Mouse (Mus musculus): Measurements from ENCODE around the gene Gtf2f2. TPM values are rescaled to one million over a fixed set of nuclear protein-coding genes. Genes with fewer than 3 reads are reported as not detected.

Gtf2f2 gene
- polyA plus RNA-seq, 1 experiment, result 13.3 TPM

DNA sequence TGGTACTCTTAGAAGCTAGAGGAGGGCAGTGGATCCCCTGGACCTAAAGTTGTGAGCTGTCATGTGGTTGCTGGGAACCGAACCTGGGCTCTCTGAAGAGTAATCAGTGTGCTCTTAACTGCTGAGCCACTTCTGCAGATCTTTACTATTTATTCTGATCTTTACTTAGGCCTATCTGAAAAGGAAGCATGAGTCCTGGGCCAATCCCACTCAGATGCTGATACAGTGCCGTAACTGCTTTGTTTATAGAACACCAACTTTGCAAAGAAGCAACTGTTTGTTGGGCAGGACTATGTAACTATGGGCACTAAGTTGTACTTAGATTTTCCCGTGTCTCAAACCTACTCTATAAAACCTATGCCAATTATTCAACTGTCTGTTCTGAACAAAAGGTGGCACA, 107.5 kb downstream of the Gtf2f2 start:
- Histone ChIP-seq H3K27ac (ENCODE audit: insufficient read depth, low read length) (no peak overlapping the region), H3K4me1 (ENCODE audit: control insufficient read depth, insufficient read depth, low read length) (peaks cover 10% of the 10 kb centered on the region; the same call in 1 of the 2 replicates), H3K4me3 (ENCODE audit: insufficient read depth, low read length) (no peak overlapping the region)
- TF ChIP-seq POLR2A (IDR thresholded peaks at IDR 0.05; ENCODE audit: extremely low read depth, insufficient read depth, low read length) (no peak), CTCF (IDR thresholded peaks at IDR 0.05; ENCODE audit: extremely low read depth, insufficient read depth, low read length) (no peak)

DNA sequence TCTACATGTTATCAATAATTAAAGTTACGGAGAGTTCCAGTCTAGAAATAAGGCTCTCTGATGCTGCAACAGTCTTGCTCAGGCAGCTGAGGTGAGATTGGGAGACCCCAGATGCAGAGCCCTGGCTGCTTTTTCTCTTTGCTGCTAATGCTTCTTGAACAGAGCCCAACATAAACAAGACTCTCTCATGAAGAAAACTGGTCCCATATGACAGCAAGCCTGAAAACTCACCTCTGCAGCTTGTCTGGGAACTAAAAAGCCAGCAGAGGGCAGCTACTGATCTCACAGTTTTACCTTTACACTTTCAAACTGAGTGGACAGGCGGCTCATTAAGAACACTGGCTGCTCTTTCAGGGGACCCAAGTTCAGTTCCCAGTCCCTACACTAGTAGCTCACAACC, 108.7 kb downstream of the Gtf2f2 start:
- Histone ChIP-seq H3K4me1 (ENCODE audit: control insufficient read depth, insufficient read depth, low read length) (peaks cover 10% of the 10 kb centered on the region; the same call in 1 of the 2 replicates), H3K4me3 (ENCODE audit: insufficient read depth, low read length) (no peak overlapping the region), H3K27ac (ENCODE audit: insufficient read depth, low read length) (no peak overlapping the region)
- no peak for TF ChIP-seq POLR2A (IDR thresholded peaks at IDR 0.05; ENCODE audit: extremely low read depth, insufficient read depth, low read length)

GRCm38 (mm10) chr14:75900793-75901499, 109.7 kb downstream of the Gtf2f2 start:
- Histone ChIP-seq H3K27ac (ENCODE audit: insufficient read depth, low read length) (peak overlapping the region; percentile 60), H3K4me3 (ENCODE audit: insufficient read depth, low read length) (no peak overlapping the region), H3K4me1 (ENCODE audit: control insufficient read depth, insufficient read depth, low read length) (peaks cover 10% of the 10 kb centered on the region; the same call in 1 of the 2 replicates)
- no peak for TF ChIP-seq POLR2A (IDR thresholded peaks at IDR 0.05; ENCODE audit: extremely low read depth, insufficient read depth, low read length)
- no peak for TF ChIP-seq CTCF (IDR thresholded peaks at IDR 0.05; ENCODE audit: extremely low read depth, insufficient read depth, low read length)

DNA sequence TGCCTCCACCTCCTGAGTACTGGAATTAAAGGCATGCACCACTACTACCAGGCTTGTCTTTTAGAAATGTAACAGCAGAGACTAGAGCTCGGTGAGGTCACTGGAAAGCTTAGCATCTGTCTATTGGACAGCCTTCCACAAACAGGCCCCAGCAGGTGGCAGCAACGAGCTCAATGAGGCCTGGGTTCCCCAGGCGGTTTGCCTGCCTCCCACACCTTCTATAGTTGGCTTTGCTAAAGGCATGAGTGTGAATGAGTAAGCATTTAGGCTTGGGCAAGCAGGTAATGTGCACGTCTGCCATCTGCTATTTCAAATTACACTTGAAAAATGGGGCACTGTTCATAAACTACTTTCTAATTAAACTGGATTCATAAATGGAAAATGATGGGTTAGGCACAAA, 111.1 kb downstream of the Gtf2f2 start:
- Histone ChIP-seq H3K4me3 (ENCODE audit: insufficient read depth, low read length) (no peak overlapping the region), H3K27ac (ENCODE audit: insufficient read depth, low read length) (peak overlapping the region; percentile 67; the same call in 1 of the 2 replicates), H3K4me1 (ENCODE audit: control insufficient read depth, insufficient read depth, low read length) (peaks cover 10% of the 10 kb centered on the region; the same call in 1 of the 2 replicates)
- TF ChIP-seq POLR2A (IDR thresholded peaks at IDR 0.05; ENCODE audit: extremely low read depth, insufficient read depth, low read length) (no peak), CTCF (IDR thresholded peaks at IDR 0.05; ENCODE audit: extremely low read depth, insufficient read depth, low read length) (peak; percentile 82)

DNA sequence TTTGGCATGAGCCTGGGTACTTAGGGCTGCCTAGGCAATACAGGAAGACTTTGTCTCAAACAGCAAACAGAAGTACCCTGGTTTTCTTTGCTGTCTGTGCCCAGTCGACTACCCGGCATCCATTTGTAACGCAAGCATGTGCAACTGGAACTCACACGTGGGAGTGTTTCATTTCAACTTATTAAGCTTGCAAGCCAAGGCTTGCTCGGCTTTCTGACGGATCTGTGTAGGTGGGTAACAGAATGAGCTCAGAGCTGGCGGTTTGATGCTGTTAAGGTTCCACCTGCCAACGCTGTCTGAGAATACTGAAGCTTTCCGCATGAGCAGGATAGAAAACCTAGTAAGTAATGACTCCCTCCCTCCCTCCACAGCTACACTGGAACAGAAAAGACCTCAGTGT, 118.5 kb downstream of the Gtf2f2 start:
- H3K4me3 ChIP-seq (ENCODE audit: insufficient read depth, low read length), result no peak overlapping the region
- TF ChIP-seq CTCF (IDR thresholded peaks at IDR 0.05; ENCODE audit: extremely low read depth, insufficient read depth, low read length) (no peak), POLR2A (IDR thresholded peaks at IDR 0.05; ENCODE audit: extremely low read depth, insufficient read depth, low read length) (0 out of 2 replicates have a peak, but pooled peaks have one; percentile 17)
- peaks cover 9% of the 10 kb centered on the region for H3K4me1 ChIP-seq (ENCODE audit: control insufficient read depth, insufficient read depth, low read length)
- H3K27ac ChIP-seq (ENCODE audit: insufficient read depth, low read length), result no peak overlapping the region

GRCm38 (mm10) chr14:75883873-75884272, 126.8 kb downstream of the Gtf2f2 start:
- Histone ChIP-seq H3K4me3 (ENCODE audit: insufficient read depth, low read length) (no peak overlapping the region), H3K27ac (ENCODE audit: insufficient read depth, low read length) (no peak overlapping the region), H3K4me1 (ENCODE audit: control insufficient read depth, insufficient read depth, low read length) (peaks cover 2% of the 10 kb centered on the region; the same call in 1 of the 2 replicates)
- TF ChIP-seq CTCF (IDR thresholded peaks at IDR 0.05; ENCODE audit: extremely low read depth, insufficient read depth, low read length), result no peak

DNA sequence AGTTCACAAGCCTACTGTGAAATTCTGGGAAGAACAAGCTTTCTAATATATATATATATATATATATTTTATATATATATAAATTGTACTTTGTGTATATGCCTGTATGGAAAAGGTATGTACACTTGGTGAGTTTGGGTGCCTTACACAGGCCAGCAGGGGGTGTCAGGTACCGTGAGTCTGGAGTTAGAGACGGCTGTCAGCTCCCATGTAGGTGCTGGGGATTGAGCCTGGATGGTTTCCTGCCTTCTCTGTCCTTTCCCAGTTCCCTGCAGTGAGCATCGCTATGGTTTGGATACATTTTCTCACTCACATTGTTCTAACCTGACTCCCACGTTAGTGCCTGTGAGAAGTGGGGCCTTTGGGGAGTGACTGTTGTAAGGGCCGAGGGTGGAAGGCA, 127.3 kb downstream of the Gtf2f2 start:
- Histone ChIP-seq H3K27ac (ENCODE audit: insufficient read depth, low read length) (no peak overlapping the region), H3K4me1 (ENCODE audit: control insufficient read depth, insufficient read depth, low read length) (peaks cover 2% of the 10 kb centered on the region; the same call in 1 of the 2 replicates), H3K4me3 (ENCODE audit: insufficient read depth, low read length) (no peak overlapping the region)
- TF ChIP-seq POLR2A (IDR thresholded peaks at IDR 0.05; ENCODE audit: extremely low read depth, insufficient read depth, low read length), result no peak
- TF ChIP-seq CTCF (IDR thresholded peaks at IDR 0.05; ENCODE audit: extremely low read depth, insufficient read depth, low read length), result no peak

DNA sequence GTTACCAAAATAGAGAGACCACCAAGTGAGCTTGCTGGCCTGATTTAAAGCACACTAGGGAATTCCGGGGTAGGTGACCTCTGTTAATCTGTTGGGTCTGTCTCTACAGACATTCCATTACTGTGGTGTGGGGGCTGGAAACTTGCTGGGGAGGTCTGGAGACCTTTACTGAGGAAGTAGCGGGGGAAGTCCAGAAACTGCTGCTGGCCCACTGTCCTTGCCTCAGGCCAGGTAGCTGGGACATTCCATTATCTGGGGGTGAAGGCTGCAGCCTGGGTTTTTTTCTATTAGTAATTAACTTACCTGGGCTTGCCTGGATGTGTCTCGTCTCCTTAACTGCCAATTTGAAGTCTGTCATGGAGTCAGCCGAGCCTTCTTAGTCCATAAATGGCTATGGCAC, 128.8 kb downstream of the Gtf2f2 start:
- TF ChIP-seq POLR2A (IDR thresholded peaks at IDR 0.05; ENCODE audit: extremely low read depth, insufficient read depth, low read length) (no peak), CTCF (IDR thresholded peaks at IDR 0.05; ENCODE audit: extremely low read depth, insufficient read depth, low read length) (no peak)
- H3K4me1 ChIP-seq (ENCODE audit: control insufficient read depth, insufficient read depth, low read length), result peaks cover 2% of the 10 kb centered on the region; the same call in 1 of the 2 replicates
- H3K4me3 ChIP-seq (ENCODE audit: insufficient read depth, low read length), result no peak overlapping the region
- no peak overlapping the region for H3K27ac ChIP-seq (ENCODE audit: insufficient read depth, low read length)

DNA sequence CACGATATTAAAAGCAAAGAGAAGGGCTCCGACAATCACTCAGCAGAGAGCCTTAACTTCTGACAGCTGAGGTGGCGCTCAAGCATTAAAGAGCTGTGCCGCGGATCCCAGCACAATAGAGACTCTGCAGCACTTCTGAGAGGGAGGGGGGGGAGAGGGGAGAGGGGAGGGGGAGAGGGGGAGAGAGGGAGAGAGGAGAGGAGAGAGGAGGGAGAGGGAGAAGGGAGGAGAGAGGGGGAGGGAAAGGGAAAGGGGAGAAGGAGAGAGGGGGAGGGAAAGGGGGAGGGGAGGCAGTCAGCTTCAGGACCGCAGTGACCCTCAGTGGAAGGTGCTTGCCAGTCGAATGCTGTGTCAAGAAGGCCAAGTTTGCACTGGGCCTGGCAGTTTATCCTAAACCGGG, 131.7 kb downstream of the Gtf2f2 start:
- H3K27ac ChIP-seq (ENCODE audit: insufficient read depth, low read length), result no peak overlapping the region

GRCm38 (mm10) chr14:75877297-75877696, 133.4 kb downstream of the Gtf2f2 start:
- Histone ChIP-seq H3K4me3 (ENCODE audit: insufficient read depth, low read length) (no peak overlapping the region), H3K27ac (ENCODE audit: insufficient read depth, low read length) (no peak overlapping the region), H3K4me1 (ENCODE audit: control insufficient read depth, insufficient read depth, low read length) (no peaks in the 10 kb centered on the region)
- TF ChIP-seq POLR2A (IDR thresholded peaks at IDR 0.05; ENCODE audit: extremely low read depth, insufficient read depth, low read length) (no peak), CTCF (IDR thresholded peaks at IDR 0.05; ENCODE audit: extremely low read depth, insufficient read depth, low read length) (no peak)

More for the DNA sequence above, 131.7 kb downstream of the Gtf2f2 start:
- TF ChIP-seq POLR2A (IDR thresholded peaks at IDR 0.05; ENCODE audit: extremely low read depth, insufficient read depth, low read length), result no peak
- no peak for TF ChIP-seq CTCF (IDR thresholded peaks at IDR 0.05; ENCODE audit: extremely low read depth, insufficient read depth, low read length)
- Histone ChIP-seq H3K4me3 (ENCODE audit: insufficient read depth, low read length) (no peak overlapping the region), H3K4me1 (ENCODE audit: control insufficient read depth, insufficient read depth, low read length) (peaks cover 2% of the 10 kb centered on the region; the same call in 1 of the 2 replicates)
